In genomic region chr3:146421787-146422186, GRCm38 (mm10) we compare ENCODE assay signal across 23 mouse cellular contexts. TPM values are rescaled to one million over a fixed set of nuclear protein-coding genes. Genes with fewer than 3 reads are reported as not detected.
A peak's percentile ranks its signal among the peaks of the same experiment; 100 is the strongest.
DNase-seq lines count a peak whose midpoint lies in the region; ATAC-seq and TF ChIP-seq lines count a peak whose summit lies in the region.
"Had no signal": no experiment of that assay in that cellular context is flagged by ENCODE, and none has a peak within 500 bp of the region (broad histone marks: within the 10 kb centered on the region; RNA-seq: fewer than 3 reads in every experiment).

No protein-coding gene starts in this region.

- ATAC-seq in kidney, postnatal 0 days (replicated peaks; ENCODE audit: low FRiP score, low read depth): no peak
- no peak for ATAC-seq in kidney, embryonic 16.5 days (ENCODE audit: low FRiP score, low TSS enrichment)
- peak; percentile 58 for ATAC-seq in inflammation-experienced regulatory T-cells, adult 6 months
- ATAC-seq: forebrain, embryonic 14.5 days; midbrain, embryonic 15.5 days had no signal

- no peak overlapping the region for H3K4me2 ChIP-seq in kidney, postnatal 0 days (ENCODE audit: low read length)
- no peak overlapping the region for H3K4me2 ChIP-seq in kidney, embryonic 16.5 days (replicated peaks; ENCODE audit: low read depth, low read length)
- H3K4me2 ChIP-seq: heart, embryonic 11.5 days; hindbrain, embryonic 13.5 days; liver, embryonic 11.5 days; midbrain, embryonic 15.5 days; neural tube, embryonic 13.5 days had no signal

- no peak overlapping the region for H3K4me3 ChIP-seq in kidney, postnatal 0 days (replicated peaks; ENCODE audit: low read depth, low read length)
- H3K4me3 ChIP-seq in kidney, embryonic 16.5 days (ENCODE audit: low read length): no peak overlapping the region
- H3K4me3 ChIP-seq: hindbrain, embryonic 13.5 days; layer of hippocampus, adult 2 months; limb, embryonic 10.5 days; midbrain, embryonic 15.5 days; neural tube, embryonic 13.5 days had no signal

- intact Hi-C loops in heart, postnatal 25 days (cut with DNase I): no loop called here

- no peak overlapping the region for H3K27ac ChIP-seq in kidney, postnatal 0 days
- H3K27ac ChIP-seq in kidney, embryonic 16.5 days (ENCODE audit: low read length): no peak overlapping the region
- H3K27ac ChIP-seq: hindbrain, embryonic 13.5 days; limb, embryonic 10.5 days; midbrain, embryonic 15.5 days; neural tube, embryonic 13.5 days had no signal

- peaks cover 5% of the 10 kb centered on the region; the same call in 1 of the 2 replicates for H3K4me1 ChIP-seq in kidney, postnatal 0 days (replicated peaks; ENCODE audit: insufficient read depth, low read length)
- H3K4me1 ChIP-seq in kidney, embryonic 16.5 days (ENCODE audit: insufficient read depth, low read length): peaks cover 9% of the 10 kb centered on the region; the same call in 1 of the 2 replicates
- H3K4me1 ChIP-seq: midbrain, embryonic 15.5 days had no signal

- no peak for TF ChIP-seq CTCF in kidney, postnatal 0 days (IDR thresholded peaks at IDR 0.05; ENCODE audit: low read depth)

- peak; percentile 18 for DNase-seq in kidney, postnatal 0 days (ENCODE audit: low spot score)
- DNase-seq in right cerebral cortex, postnatal 14 days: peak; percentile 3
- no peak for DNase-seq in right cerebral cortex, postnatal 36 days (ENCODE audit: low spot score in 2 of 2)
- no peak for DNase-seq in spleen, postnatal 14 days (ENCODE audit: low spot score in 2 of 2)
- DNase-seq in retina, embryonic 14.5 days (ENCODE audit: low spot score): no peak
- DNase-seq in heart, postnatal 25 days (ENCODE audit: low spot score): no peak
- DNase-seq: adrenal gland, adult 8-10 months; cerebellum, adult 18-20 months; cerebellum, postnatal 14 days; embryo, embryonic 11 days; heart, adult 11 months; kidney, adult 8-10 months; thymus, adult 2 months had no signal

- H3K36me3 ChIP-seq in kidney, postnatal 0 days (ENCODE audit: insufficient read depth, low read length): peaks cover 16% of the 10 kb centered on the region; the same call in 1 of the 2 replicates
- peaks cover 33% of the 10 kb centered on the region for H3K36me3 ChIP-seq in kidney, embryonic 16.5 days (ENCODE audit: insufficient read depth, low read length)

- WGBS in kidney, postnatal 0 days: 8% methylated on average over 8 of the region's 8 CpGs
- WGBS in kidney, embryonic 16.5 days: 18% methylated on average over 8 of the region's 8 CpGs

- H3K27me3 ChIP-seq in kidney, postnatal 0 days (ENCODE audit: insufficient read depth, low read length): no peaks in the 10 kb centered on the region
- no peaks in the 10 kb centered on the region for H3K27me3 ChIP-seq in kidney, embryonic 16.5 days (ENCODE audit: insufficient read depth, low read length)
- H3K27me3 ChIP-seq: hindbrain, embryonic 13.5 days; midbrain, embryonic 15.5 days; neural tube, embryonic 13.5 days had no signal

- no peak overlapping the region for H3K9ac ChIP-seq in kidney, postnatal 0 days (ENCODE audit: low read depth, low read length)
- H3K9ac ChIP-seq in kidney, embryonic 16.5 days (replicated peaks; ENCODE audit: low read length): no peak overlapping the region
- H3K9ac ChIP-seq: hindbrain, embryonic 13.5 days; midbrain, embryonic 15.5 days; neural tube, embryonic 13.5 days had no signal

- H3K9me3 ChIP-seq in kidney, postnatal 0 days (replicated peaks; ENCODE audit: low read length): no peaks in the 10 kb centered on the region
- no peaks in the 10 kb centered on the region for H3K9me3 ChIP-seq in kidney, embryonic 16.5 days (ENCODE audit: low read length)
- H3K9me3 ChIP-seq: hindbrain, embryonic 13.5 days; limb, embryonic 10.5 days; midbrain, embryonic 15.5 days; neural tube, embryonic 13.5 days had no signal

RNA-seq across cellular contexts. Expression of gene Ssx2ip, which starts 17.3 kb away (rescaled TPM):
- 20.0 and 20.5 TPM in 2 replicates for polyA plus RNA-seq in kidney, postnatal 0 days (2015; fragmentation: Nextera tagmentation; extraction: Ambion mirVana)
- 22.4 and 22.9 TPM in 2 replicates for polyA plus RNA-seq in kidney, embryonic 16.5 days (2015; fragmentation: Nextera tagmentation; extraction: Ambion mirVana)
- 1 to 10 TPM in 2 of 3 experiments, under 1 TPM in 1; 0.91 to 1.3 (median 1.1) TPM for polyA plus RNA-seq in inflammation-experienced regulatory T-cells, adult 6 months (2017; shearing (Covaris generic))
- total RNA-seq in heart, postnatal 25 days (2021): 10 to 100 TPM; 12.4 to 12.5 TPM

RNA-seq across cellular contexts. Expression of gene Ctbs, which starts 27.8 kb away (rescaled TPM):
- polyA plus RNA-seq in kidney, postnatal 0 days (2015; fragmentation: Nextera tagmentation; extraction: Ambion mirVana): 17.8 and 19.0 TPM in 2 replicates
- polyA plus RNA-seq in kidney, embryonic 16.5 days (2015; fragmentation: Nextera tagmentation; extraction: Ambion mirVana): 14.0 and 17.4 TPM in 2 replicates
- 10 to 100 TPM in 1 of 3 experiments, 1 to 10 TPM in 2; 5.9 to 10.2 (median 7.2) TPM for polyA plus RNA-seq in inflammation-experienced regulatory T-cells, adult 6 months (2017; shearing (Covaris generic))
- total RNA-seq in heart, postnatal 25 days (2021): 1 to 10 TPM; 4.2 to 4.4 TPM

Comparison
In these comparisons a context has a peak if more than half of its experiments do, and no peak if none do; other contexts are left out.
1. DNase-seq: peak in kidney, postnatal 0 days (single experiment) and right cerebral cortex, postnatal 14 days (single experiment); none in right cerebral cortex, postnatal 36 days (0 of 2), spleen, postnatal 14 days (0 of 2), retina, embryonic 14.5 days (single experiment) and heart, postnatal 25 days (single experiment).